Mouse (Mus musculus) kidney, adult 2 months (tissue): ENCODE data around the gene Sh3glb2.

ENCODE experiments used
- CTCF ChIP-seq: fragments of 200-500 bp; conservative IDR thresholded peaks from 2 replicates; pipeline ENCODE4 v1.5.1; 2011; ENCODE audit warnings: low read depth, mild to moderate bottlenecking, control low read depth, low read length, moderate library complexity, mixed read lengths; ENCODE audit not compliant: insufficient read depth, insufficient read length
- POLR2A ChIP-seq: fragments of 200-500 bp; IDR thresholded peaks from one replicate; pipeline ENCODE4 v1.6.1; 2011; ENCODE audit warnings: low read depth, low read length, control low read depth

DNA sequence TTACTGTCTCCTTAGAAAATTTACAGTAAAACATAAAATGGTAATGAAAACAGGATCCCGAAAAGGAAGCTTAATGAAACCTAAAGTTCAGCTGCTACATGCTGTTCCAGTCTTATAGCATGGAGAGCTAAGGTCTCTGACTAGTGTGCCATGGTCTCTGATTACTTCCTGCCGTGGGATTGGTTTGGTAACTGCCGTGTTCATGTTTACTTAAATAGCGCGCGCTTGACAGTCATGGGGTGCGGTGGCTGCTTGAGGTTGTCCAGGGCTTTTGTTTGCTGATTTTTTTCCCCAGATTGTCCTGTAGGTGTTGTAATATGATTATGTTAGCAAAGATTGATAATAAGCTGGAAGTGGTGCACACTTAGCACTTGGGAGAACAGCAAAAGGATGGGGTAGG lies 53.0 kb downstream of the Sh3glb2 start:
- no peak for TF ChIP-seq POLR2A
- TF ChIP-seq CTCF = no peak
